Mouse (Mus musculus) midbrain, embryonic 10.5 days (tissue): ENCODE results near the gene Umodl1. TPM values are rescaled to one million over a fixed set of nuclear protein-coding genes. Genes with fewer than 3 reads are reported as not detected.

ENCODE experiments used
- DNase-seq: peaks from one replicate; pipeline ENCODE4 v3.0.0-alpha.2; 2017; ENCODE audit warnings: low spot score
- H3K27ac ChIP-seq: fragments of 300-500 bp; sonication (generic); replicated peaks from 2 replicates; pipeline ENCODE4 v1.5.1; 2016; ENCODE audit warnings: mild to moderate bottlenecking
- H3K27me3 ChIP-seq: fragments of 300-500 bp; sonication (generic); 2 replicates; pipeline ENCODE4 v1.6.1; 2016; ENCODE audit warnings: low read depth, mild to moderate bottlenecking; ENCODE audit not compliant: poor library complexity, severe bottlenecking
- H3K36me3 ChIP-seq: fragments of 300-500 bp; sonication (generic); 2 replicates; pipeline ENCODE4 v1.6.1; 2016; ENCODE audit warnings: mild to moderate bottlenecking, moderate library complexity
- H3K4me1 ChIP-seq: fragments of 300-500 bp; sonication (generic); 2 replicates; pipeline ENCODE4 v1.6.1; 2016
- H3K4me3 ChIP-seq: fragments of 300-500 bp; sonication (generic); 2 replicates; pipeline ENCODE4 v1.5.1; 2016; ENCODE audit warnings: mild to moderate bottlenecking, moderate library complexity
- H3K9me3 ChIP-seq: fragments of 300-500 bp; sonication (generic); replicated peaks from 2 replicates; pipeline ENCODE4 v1.6.1; 2016; ENCODE audit warnings: mild to moderate bottlenecking
- WGBS: fragments of 180-500 bp; shearing (Covaris S2); methylation state at CpG from one replicate; pipeline ENCODE4 v1.1.7; 2016; 5-methylcytosine and 5-hydroxymethylcytosine counted together
- polyA plus RNA-seq: library from polyadenylated mRNA; unstranded; fragments of >200 nt; fragmentation: Nextera tagmentation; extraction: Ambion mirVana; gene quantifications from 2 replicates; pipeline ENCODE4 v1.2.1, GENCODE M21; 2016

Gene Umodl1
- polyA plus RNA-seq, 1 experiment from 2014 or later = 0.33 TPM

GRCm38 (mm10) chr17:30951600-30951999 lies 2.8 kb upstream of the Umodl1 start:
- no peaks in the 10 kb centered on the region for H3K9me3 ChIP-seq
- no peak overlapping the region for H3K4me3 ChIP-seq
- no peak for DNase-seq
- no peaks in the 10 kb centered on the region for H3K36me3 ChIP-seq
- no peak overlapping the region for H3K27ac ChIP-seq
- H3K4me1 ChIP-seq = peaks cover 13% of the 10 kb centered on the region
- no peaks in the 10 kb centered on the region for H3K27me3 ChIP-seq
- 75% methylated on average over 8 of the region's 8 CpGs for whole genome bisulfite sequencing

GRCm38 (mm10) chr17:30961936-30962592 lies 7.6 kb downstream of the Umodl1 start:
- Histone ChIP-seq H3K27me3 (no peaks in the 10 kb centered on the region), H3K27ac (no peak overlapping the region), H3K9me3 (0 out of 2 replicates have a peak, but pooled peaks cover 3% of the 10 kb centered on the region), H3K36me3 (no peaks in the 10 kb centered on the region), H3K4me3 (no peak overlapping the region), H3K4me1 (peaks cover 7% of the 10 kb centered on the region)
- WGBS = 76% methylated on average over 7 of the region's 7 CpGs
- DNase-seq = no peak

GRCm38 (mm10) chr17:30962880-30963279 lies 8.4 kb downstream of the Umodl1 start:
- Histone ChIP-seq H3K9me3 (0 out of 2 replicates have a peak, but pooled peaks cover 3% of the 10 kb centered on the region), H3K4me3 (no peak overlapping the region), H3K4me1 (peaks cover 7% of the 10 kb centered on the region), H3K27ac (peak overlapping the region; percentile 55), H3K36me3 (no peaks in the 10 kb centered on the region), H3K27me3 (no peaks in the 10 kb centered on the region)
- DNase-seq = no peak
- 43% methylated on average over 2 of the region's 2 CpGs for WGBS

- Histone ChIP-seq H3K27me3 (no peaks in the 10 kb centered on the region), H3K27ac (no peak overlapping the region), H3K4me1 (peaks cover 3% of the 10 kb centered on the region; the same call in 1 of the 2 replicates), H3K4me3 (no peak overlapping the region), H3K9me3 (no peaks in the 10 kb centered on the region), H3K36me3 (no peaks in the 10 kb centered on the region)
- WGBS = 64% methylated on average over 4 of the region's 4 CpGs
- DNase-seq = no peak
These were observed 15.5 kb downstream of the Umodl1 start for GRCm38 (mm10) chr17:30969983-30970382.

- Histone ChIP-seq H3K27me3 (no peaks in the 10 kb centered on the region), H3K36me3 (no peaks in the 10 kb centered on the region), H3K4me3 (no peak overlapping the region), H3K27ac (no peak overlapping the region), H3K4me1 (peaks cover 3% of the 10 kb centered on the region; the same call in 1 of the 2 replicates), H3K9me3 (no peaks in the 10 kb centered on the region)
- 87% methylated on average over 7 of the region's 7 CpGs for WGBS
- DNase-seq = no peak
These were observed 17.4 kb downstream of the Umodl1 start for GRCm38 (mm10) chr17:30971877-30972276.

GRCm38 (mm10) chr17:30973332-30973731 lies 18.9 kb downstream of the Umodl1 start:
- WGBS = 87% methylated on average over 6 of the region's 6 CpGs
- no peak overlapping the region for H3K4me3 ChIP-seq
- no peak for DNase-seq
- H3K36me3 ChIP-seq = no peaks in the 10 kb centered on the region
- H3K9me3 ChIP-seq = no peaks in the 10 kb centered on the region
- H3K4me1 ChIP-seq = peaks cover 3% of the 10 kb centered on the region; the same call in 1 of the 2 replicates
- H3K27ac ChIP-seq = no peak overlapping the region
- H3K27me3 ChIP-seq = no peaks in the 10 kb centered on the region

GRCm38 (mm10) chr17:30977290-30977689 lies 22.9 kb downstream of the Umodl1 start:
- H3K4me3 ChIP-seq = no peak overlapping the region
- H3K27ac ChIP-seq = no peak overlapping the region
- no peak for DNase-seq
- no peaks in the 10 kb centered on the region for H3K9me3 ChIP-seq
- no peaks in the 10 kb centered on the region for H3K36me3 ChIP-seq
- H3K4me1 ChIP-seq = no peaks in the 10 kb centered on the region
- 74% methylated on average over 2 of the region's 2 CpGs for WGBS
- H3K27me3 ChIP-seq = no peaks in the 10 kb centered on the region

- no peak overlapping the region for H3K27ac ChIP-seq
- 82% methylated on average over 10 of the region's 10 CpGs for WGBS
- no peaks in the 10 kb centered on the region for H3K9me3 ChIP-seq
- no peak overlapping the region for H3K4me3 ChIP-seq
- no peaks in the 10 kb centered on the region for H3K27me3 ChIP-seq
- H3K36me3 ChIP-seq = no peaks in the 10 kb centered on the region
- no peak for DNase-seq
- no peaks in the 10 kb centered on the region for H3K4me1 ChIP-seq
These were observed 24.1 kb downstream of the Umodl1 start for GRCm38 (mm10) chr17:30978556-30978955.

- H3K27me3 ChIP-seq = no peaks in the 10 kb centered on the region
- no peaks in the 10 kb centered on the region for H3K4me1 ChIP-seq
- no peak for DNase-seq
- no peak overlapping the region for H3K27ac ChIP-seq
- no peaks in the 10 kb centered on the region for H3K9me3 ChIP-seq
- no peaks in the 10 kb centered on the region for H3K36me3 ChIP-seq
- no peak overlapping the region for H3K4me3 ChIP-seq
- 79% methylated on average over 4 of the region's 4 CpGs for WGBS
These were observed 29.1 kb downstream of the Umodl1 start for GRCm38 (mm10) chr17:30983521-30983920.

GRCm38 (mm10) chr17:30990254-30990653 lies 35.8 kb downstream of the Umodl1 start:
- Histone ChIP-seq H3K4me1 (0 out of 2 replicates have a peak, but pooled peaks cover 3% of the 10 kb centered on the region), H3K27ac (no peak overlapping the region), H3K27me3 (no peaks in the 10 kb centered on the region), H3K9me3 (no peaks in the 10 kb centered on the region), H3K4me3 (no peak overlapping the region), H3K36me3 (no peaks in the 10 kb centered on the region)
- DNase-seq = peak; percentile 27
- WGBS = 84% methylated on average over 10 of the region's 10 CpGs

GRCm38 (mm10) chr17:30996296-30996695 lies 41.9 kb downstream of the Umodl1 start:
- Histone ChIP-seq H3K4me3 (no peak overlapping the region), H3K36me3 (no peaks in the 10 kb centered on the region), H3K27me3 (no peaks in the 10 kb centered on the region), H3K9me3 (no peaks in the 10 kb centered on the region), H3K4me1 (peaks cover 15% of the 10 kb centered on the region), H3K27ac (no peak overlapping the region)
- WGBS = 81% methylated on average over 5 of the region's 5 CpGs
- no peak for DNase-seq

GRCm38 (mm10) chr17:31000897-31001296 lies 46.5 kb downstream of the Umodl1 start:
- no peak overlapping the region for H3K4me3 ChIP-seq
- peaks cover 14% of the 10 kb centered on the region for H3K4me1 ChIP-seq
- no peaks in the 10 kb centered on the region for H3K9me3 ChIP-seq
- 21% methylated on average over 5 of the region's 5 CpGs for WGBS
- H3K27me3 ChIP-seq = no peaks in the 10 kb centered on the region
- DNase-seq = peak; percentile 57
- no peaks in the 10 kb centered on the region for H3K36me3 ChIP-seq
- no peak overlapping the region; the same call in 1 of the 2 replicates for H3K27ac ChIP-seq

- no peaks in the 10 kb centered on the region for H3K27me3 ChIP-seq
- H3K27ac ChIP-seq = no peak overlapping the region
- no peaks in the 10 kb centered on the region for H3K36me3 ChIP-seq
- no peak overlapping the region for H3K4me3 ChIP-seq
- H3K9me3 ChIP-seq = no peaks in the 10 kb centered on the region
- peaks cover 14% of the 10 kb centered on the region for H3K4me1 ChIP-seq
- 90% methylated on average over 5 of the region's 5 CpGs for WGBS
- no peak for DNase-seq
These were observed 48.2 kb downstream of the Umodl1 start for GRCm38 (mm10) chr17:31002613-31003012.
